Mouse (Mus musculus) erythroblast, adult 5-6 weeks (primary cell): Measurements from ENCODE around the gene Nrgn. TPM values are rescaled to one million over a fixed set of nuclear protein-coding genes. Genes with fewer than 3 reads are reported as not detected.
A peak's percentile ranks its signal among the peaks of the same experiment; 100 is the strongest.

ENCODE experiments used
- ATAC-seq: replicated peaks from 2 replicates; pipeline ENCODE4 v1.8.0; 2016; ENCODE audit warnings: moderate number of reproducible peaks, mild to moderate bottlenecking, moderate TSS enrichment, inconsistent platforms; ENCODE audit not compliant: poor library complexity, low FRiP score, severe bottlenecking
- total RNA-seq, 2 experiments: library from RNA; stranded (forward) in 1 of 2; stranded (reverse) in 1 of 2; fragments of 150-400 nt in 1 of 2; fragments of 200-764, 138-1000 nt in 1 of 2; gene quantifications; 2 replicates each; pipeline versions ENCODE4 v1.2.3 to v1.2.4; 2015 to 2017; ENCODE audit warnings: low replicate concordance in 2 of 2

Gene Nrgn
- total RNA-seq, 2 experiments from 2014 or later: 1.7 to 2.9 TPM

DNA sequence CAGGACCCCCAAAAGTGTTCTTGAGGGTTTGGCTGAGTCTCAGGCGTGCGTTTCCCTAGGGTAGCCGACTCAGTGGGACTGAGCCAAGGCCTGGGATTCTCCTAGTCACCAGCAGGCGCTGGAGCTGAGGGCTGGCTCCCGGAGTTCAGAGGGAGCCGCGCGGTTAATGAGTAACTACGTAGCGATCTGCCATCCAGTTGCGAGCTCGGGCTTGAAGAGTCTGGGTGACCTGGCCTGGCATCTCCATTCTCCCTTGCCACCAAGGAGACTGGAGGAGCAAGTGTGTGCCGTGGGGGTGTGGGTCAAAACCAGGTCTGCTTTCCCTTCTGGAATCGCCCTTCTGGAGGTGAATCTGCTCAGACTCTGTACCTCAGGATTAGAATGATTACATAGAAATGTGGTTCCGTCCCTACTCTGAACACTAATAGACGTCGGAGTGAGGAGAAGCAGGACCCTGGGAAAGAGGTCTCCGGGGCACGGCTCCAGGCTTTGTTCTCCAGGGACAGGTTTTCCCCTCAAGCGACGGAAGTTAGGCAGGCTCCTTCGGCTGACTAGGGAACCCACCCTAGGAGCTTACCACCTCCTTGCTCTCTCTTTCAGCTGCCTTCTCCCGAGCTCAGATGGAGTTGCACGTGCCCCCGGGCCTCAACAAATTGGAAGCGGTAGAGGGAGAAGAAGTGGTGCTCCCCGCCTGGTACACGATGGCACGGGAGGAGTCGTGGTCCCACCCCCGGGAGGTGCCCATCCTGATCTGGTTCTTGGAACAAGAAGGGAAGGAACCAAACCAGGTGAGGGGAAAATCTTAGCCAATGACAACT is 21.6 kb downstream of the Nrgn start:
- no peak for ATAC-seq

DNA sequence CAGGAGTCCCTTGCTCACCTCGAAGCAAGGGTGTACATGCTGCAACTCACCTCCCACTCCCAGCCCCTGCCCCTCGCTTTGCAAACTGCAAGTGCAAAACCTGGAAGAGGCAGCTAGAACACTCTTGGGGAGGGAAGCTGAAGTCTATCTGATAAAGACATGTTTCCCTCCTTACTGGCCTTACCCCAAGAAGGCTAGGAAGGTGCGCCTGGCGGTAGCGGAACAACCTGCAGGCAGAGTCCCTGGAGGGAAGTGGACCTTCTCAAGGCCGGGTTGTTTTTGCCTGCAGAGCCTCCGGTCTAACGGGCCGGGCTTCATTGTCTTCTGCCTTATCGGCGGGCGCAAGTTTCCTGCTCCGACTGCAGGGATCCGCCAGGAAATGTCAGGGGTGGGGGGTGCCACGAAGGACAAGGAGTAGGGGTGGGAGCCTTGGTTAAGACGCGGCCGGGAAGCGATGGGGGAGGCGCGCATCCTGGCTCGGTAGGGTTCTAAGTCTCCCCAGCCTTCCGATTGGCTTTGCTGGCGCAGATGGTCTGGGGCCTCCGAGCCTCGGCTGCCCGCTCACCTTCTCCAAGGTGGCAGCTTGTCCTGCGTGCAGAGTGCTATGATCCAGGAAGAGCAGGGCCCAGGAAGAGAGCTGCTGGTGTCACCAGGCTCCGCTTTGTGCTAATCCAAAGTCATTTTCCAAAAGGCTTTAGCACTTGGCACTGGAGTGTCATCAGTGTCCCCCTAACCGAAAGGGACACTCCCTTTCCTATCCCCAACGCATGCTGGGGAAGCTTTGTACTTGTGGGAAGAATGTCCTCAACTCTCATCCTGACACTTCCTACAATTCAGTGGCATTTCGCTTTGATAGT is 22.4 kb downstream of the Nrgn start:
- no peak for ATAC-seq

- no peak for ATAC-seq
Measured at GRCm38 (mm10) chr9:37528225-37528970, 24.3 kb downstream of the Nrgn start.

DNA sequence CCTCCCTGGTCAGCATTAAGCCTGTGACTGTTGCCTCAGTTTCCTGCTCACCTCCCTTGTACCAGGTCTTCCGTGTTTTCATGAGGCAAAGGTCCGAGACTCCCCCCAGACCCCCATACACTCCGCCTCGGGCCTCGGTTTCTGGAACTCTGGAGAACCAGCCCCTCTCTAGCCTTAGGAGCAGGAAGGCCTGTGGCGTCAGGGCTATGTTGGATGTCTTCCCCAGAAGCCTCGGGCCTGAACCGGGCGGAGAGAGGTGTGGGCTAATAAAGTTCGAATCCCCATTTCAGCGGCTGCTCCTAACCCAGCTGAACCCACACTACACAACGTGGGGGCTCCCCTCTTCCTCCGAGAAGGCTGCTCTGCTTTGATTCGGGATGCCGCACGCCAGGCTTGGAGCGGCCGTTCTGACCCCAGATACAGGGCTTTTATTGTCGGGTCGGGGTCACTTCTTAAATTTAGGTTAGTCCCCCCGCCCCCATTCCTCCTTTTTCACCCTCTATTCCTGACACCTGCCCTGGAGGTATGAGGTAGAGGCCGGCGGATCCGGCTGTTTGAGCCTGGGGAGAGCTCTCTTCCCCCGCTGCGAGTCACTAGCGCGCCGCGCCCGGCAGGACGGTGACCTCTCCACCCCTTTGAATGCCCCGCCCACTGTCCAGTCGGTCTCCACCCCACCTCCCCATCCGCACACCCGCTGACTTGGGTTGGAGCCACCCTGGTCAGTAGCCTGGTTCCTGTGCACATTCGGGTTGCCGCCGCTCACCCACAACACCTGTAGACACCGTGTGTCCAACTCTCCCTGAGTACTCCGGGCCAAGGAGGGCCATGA is 25.1 kb downstream of the Nrgn start, which contains the start of gene Esam:
Esam (plus strand) TSS at position 683 of the 829 bp plus-strand sequence.
- ATAC-seq: 0 out of 2 replicates have a peak, but pooled peaks have one; percentile 40

GRCm38 (mm10) chr9:37526443-37527395 is 26.0 kb downstream of the Nrgn start:
- no peak for ATAC-seq

- ATAC-seq: no peak
Measured at GRCm38 (mm10) chr9:37525461-37525860, 27.2 kb downstream of the Nrgn start.

DNA sequence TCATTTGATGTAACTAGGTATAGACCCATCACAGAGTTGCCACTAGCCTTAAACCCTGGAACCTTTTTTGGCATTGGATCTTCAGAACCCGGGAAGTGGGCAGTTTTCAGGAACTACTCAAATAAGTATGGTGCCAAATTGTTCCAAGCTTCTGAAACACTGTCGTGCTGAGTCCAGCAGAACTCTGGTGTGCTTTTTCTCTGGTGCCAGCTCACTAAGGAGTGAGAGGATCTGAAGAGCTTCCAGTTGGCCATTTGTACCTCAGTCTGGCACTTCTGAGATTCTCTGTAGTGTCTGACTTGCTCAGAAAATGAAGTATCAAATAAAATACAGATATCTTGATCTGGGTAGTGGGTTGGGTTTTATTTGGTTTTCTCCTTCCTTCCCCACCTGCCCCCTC is 32.7 kb downstream of the Nrgn start:
- peak; percentile 39; the same call in 1 of the 2 replicates for ATAC-seq

GRCm38 (mm10) chr9:37518991-37519390 is 33.7 kb downstream of the Nrgn start:
- ATAC-seq: no peak

DNA sequence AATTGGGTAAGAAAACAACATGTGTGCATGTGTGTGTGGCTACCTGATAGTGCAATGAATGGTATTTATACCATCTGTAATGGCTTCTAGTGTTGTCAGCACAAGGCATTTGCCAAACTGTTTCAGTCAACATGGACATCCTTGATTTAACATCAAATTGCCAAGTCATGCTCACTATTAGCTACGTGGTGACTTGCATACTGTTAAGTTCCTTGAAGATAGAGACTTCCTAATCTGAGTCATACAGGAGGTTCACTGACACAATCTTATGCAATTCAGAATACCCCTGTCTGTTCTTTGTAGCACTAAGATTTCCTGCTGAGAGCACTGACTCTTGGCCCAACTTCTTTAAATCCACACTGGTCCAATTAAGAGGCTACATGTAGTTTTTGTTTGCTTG is 35.2 kb downstream of the Nrgn start:
- no peak for ATAC-seq

GRCm38 (mm10) chr9:37514456-37514855 is 38.2 kb downstream of the Nrgn start:
- no peak for ATAC-seq

- ATAC-seq: no peak
Measured at GRCm38 (mm10) chr9:37512097-37512496, 40.6 kb downstream of the Nrgn start.

- ATAC-seq: no peak
Measured at GRCm38 (mm10) chr9:37506023-37506422, 46.7 kb downstream of the Nrgn start.

DNA sequence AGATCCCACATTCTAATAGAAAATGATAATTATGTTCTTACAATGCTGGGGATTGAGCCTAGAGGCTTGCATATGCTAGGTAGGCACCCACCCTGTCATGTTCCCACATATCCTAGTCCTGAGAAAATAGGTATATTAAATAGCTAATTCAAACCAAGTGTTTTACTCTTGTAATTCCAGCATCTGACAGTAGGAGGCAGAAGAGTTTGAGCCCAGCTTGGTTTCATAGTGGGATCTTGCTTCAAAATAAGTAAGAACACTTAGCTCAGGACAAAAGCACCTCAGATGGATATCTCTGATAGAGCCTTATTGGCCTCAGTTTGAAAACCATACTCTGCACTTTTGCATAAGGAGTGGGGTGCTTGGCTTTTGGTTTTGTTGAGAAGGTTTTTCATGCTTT is 48.4 kb downstream of the Nrgn start:
- no peak for ATAC-seq

DNA sequence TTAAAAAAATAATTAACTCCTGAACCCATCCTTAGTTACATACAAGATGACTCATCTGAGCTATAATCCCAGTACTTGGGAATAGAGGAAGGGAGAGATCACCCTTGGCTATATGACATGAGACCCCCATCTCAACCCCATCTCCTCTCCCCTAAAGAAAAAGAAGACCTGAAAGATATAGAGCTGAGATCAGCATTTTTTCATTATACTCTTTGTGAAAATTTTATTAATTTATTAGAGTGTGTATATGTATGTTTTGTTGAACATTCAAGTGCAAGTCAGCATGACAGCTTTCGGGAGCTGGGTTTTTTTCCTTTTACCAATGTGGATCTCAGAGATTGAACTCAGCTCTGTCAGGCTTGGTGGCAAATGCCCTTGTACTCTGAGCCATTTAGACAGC is 51.5 kb downstream of the Nrgn start:
- ATAC-seq: no peak

DNA sequence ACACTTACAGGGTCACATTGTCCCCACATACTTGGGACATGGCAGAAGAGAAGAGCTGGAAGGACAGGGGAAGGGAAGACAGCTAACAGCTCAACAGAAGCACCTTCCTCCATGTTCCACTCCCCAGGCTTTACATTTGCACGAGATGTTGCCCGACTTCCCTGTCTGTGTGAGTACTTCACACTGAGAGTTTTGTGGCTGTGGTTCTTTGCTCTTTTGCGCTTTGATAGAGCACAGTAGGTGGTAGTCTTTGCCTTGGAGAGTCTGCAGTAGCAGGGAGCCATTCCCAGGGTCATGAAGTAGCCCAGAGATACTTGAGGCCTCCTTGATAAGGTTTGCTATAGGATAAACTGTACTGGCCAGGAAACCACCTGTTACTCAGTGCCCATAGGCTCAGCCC is 52.5 kb downstream of the Nrgn start:
- ATAC-seq: no peak

- no peak for ATAC-seq
Measured at GRCm38 (mm10) chr9:37496325-37496724, 56.4 kb downstream of the Nrgn start.

DNA sequence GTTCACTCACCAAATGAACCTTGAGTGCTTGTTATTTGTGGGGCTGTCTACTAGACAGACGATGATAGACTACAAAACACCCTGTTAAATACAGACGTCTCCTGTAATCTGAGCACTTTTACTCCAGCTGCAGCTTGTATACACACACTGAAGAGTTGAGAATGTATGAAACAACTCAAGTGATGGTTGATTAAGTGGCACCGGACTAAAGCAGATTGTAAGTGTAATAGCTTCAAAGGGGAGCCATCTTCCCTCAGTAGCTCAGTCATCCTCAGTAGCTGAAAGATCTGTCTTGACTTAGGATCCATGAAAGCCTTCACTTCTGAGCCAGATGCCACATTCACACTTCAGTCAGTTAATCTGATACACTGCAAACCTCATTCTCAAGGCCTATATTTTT is 56.9 kb downstream of the Nrgn start:
- no peak for ATAC-seq
